Mouse (Mus musculus): ENCODE data around the gene Tomm34. TPM values are rescaled to one million over a fixed set of nuclear protein-coding genes. Genes with fewer than 3 reads are reported as not detected.
"Not testable (repeated sequence)": the region's sequence is repeated elsewhere in the genome, so short reads cannot be mapped to it uniquely, and the experiment has no call there.

The Tomm34 gene
- polyA plus RNA-seq, 1 experiment: 39.4 TPM

DNA sequence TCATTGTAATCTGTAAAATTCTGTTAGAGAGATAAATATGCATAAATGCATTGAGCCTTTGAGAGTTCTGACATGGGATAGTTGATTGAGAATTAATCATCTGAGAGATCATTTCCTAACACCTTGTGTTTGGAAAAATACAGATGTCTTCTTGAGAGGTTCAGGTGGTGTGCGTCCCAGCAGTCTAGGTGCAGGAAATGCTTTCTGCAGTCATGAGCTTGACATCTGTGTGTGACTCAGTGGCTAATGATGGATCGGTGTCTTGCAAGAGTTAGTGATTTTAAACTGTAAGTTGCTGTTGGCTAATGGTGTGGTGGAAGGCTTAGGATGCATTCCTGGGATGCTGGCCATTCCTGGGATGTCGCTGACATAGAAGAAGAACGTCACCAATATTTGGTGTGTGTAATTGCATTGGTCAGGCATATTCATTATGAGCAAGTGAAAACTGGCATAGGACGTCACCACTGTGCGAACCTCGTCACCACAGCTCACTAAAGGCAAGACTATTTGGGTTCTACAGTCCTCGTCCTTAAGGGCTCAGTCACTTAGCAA is 6.0 kb upstream of the Tomm34 start:
- Histone ChIP-seq H3K4me3 (ENCODE audit: low read depth, low read length) (no peak overlapping the region), H3K27ac (ENCODE audit: insufficient read depth, low read depth, low read length) (no peak overlapping the region), H3K27me3 (ENCODE audit: control insufficient read depth, insufficient read depth, low read length) (no peaks in the 10 kb centered on the region), H3K36me3 (ENCODE audit: control insufficient read depth, insufficient read depth, low read length) (peaks cover 18% of the 10 kb centered on the region), H3K4me1 (ENCODE audit: control insufficient read depth, insufficient read depth, insufficient read length, low read length) (peaks cover 5% of the 10 kb centered on the region; the same call in 1 of the 2 replicates)
- 86% methylated on average over 8 of the region's 8 CpGs for WGBS
- TF ChIP-seq POLR2A (IDR thresholded peaks at IDR 0.05; ENCODE audit: low read depth, low read length): no peak
- no peak for TF ChIP-seq CTCF (IDR thresholded peaks at IDR 0.05; ENCODE audit: extremely low read depth, insufficient read length, insufficient replicate concordance, low read depth, low read length)

DNA sequence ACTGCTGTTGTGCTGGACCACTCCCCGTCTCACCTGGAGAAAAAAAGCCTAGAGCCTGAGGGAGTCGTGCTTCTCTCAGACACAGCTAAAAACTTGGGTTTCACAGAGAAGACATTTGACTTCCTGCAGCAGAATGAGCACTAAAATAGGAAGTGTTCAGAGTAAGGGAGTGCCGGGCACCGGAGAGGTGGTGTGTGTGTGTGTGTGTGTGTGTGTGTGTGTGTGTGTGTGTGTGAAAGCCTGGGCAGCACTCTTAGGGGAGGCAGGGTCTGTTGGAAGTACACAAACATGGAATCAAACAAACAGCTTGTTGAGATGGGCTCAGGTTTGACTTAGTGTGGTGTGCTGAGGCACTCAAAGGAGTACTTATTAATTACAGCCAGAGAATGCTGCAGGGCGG is 4.1 kb upstream of the Tomm34 start:
- TF ChIP-seq CTCF (IDR thresholded peaks at IDR 0.05; ENCODE audit: extremely low read depth, insufficient read length, insufficient replicate concordance, low read depth, low read length) (no peak), POLR2A (IDR thresholded peaks at IDR 0.05; ENCODE audit: low read depth, low read length) (no peak)
- peak overlapping the region; percentile 51 for H3K4me3 ChIP-seq (ENCODE audit: low read depth, low read length)
- H3K27me3 ChIP-seq (ENCODE audit: control insufficient read depth, insufficient read depth, low read length): no peaks in the 10 kb centered on the region
- WGBS: 6% methylated on average over 5 of the region's 5 CpGs
- H3K4me1 ChIP-seq (ENCODE audit: control insufficient read depth, insufficient read depth, insufficient read length, low read length): peaks cover 5% of the 10 kb centered on the region; the same call in 1 of the 2 replicates
- H3K36me3 ChIP-seq (ENCODE audit: control insufficient read depth, insufficient read depth, low read length): peaks cover 8% of the 10 kb centered on the region
- peak overlapping the region; percentile 60 for H3K27ac ChIP-seq (ENCODE audit: insufficient read depth, low read depth, low read length)

GRCm38 (mm10) chr2:164073918-164074578 is 3.1 kb upstream of the Tomm34 start:
- Histone ChIP-seq H3K4me3 (ENCODE audit: low read depth, low read length) (peak overlapping the region; percentile 97), H3K27ac (ENCODE audit: insufficient read depth, low read depth, low read length) (peak overlapping the region; percentile 81), H3K27me3 (ENCODE audit: control insufficient read depth, insufficient read depth, low read length) (no peaks in the 10 kb centered on the region), H3K4me1 (ENCODE audit: control insufficient read depth, insufficient read depth, insufficient read length, low read length) (peaks cover 7% of the 10 kb centered on the region; the same call in 1 of the 2 replicates), H3K36me3 (ENCODE audit: control insufficient read depth, insufficient read depth, low read length) (no peaks in the 10 kb centered on the region)
- under 1% methylated on average over 48 of the region's 48 CpGs for WGBS
- TF ChIP-seq POLR2A (IDR thresholded peaks at IDR 0.05; ENCODE audit: low read depth, low read length) (peak; percentile 91), CTCF (IDR thresholded peaks at IDR 0.05; ENCODE audit: extremely low read depth, insufficient read length, insufficient replicate concordance, low read depth, low read length) (peak; percentile 83; the same call in 1 of the 2 replicates)

- Histone ChIP-seq H3K36me3 (ENCODE audit: control insufficient read depth, insufficient read depth, low read length) (no peaks in the 10 kb centered on the region), H3K4me3 (ENCODE audit: low read depth, low read length) (no peak overlapping the region), H3K27me3 (ENCODE audit: control insufficient read depth, insufficient read depth, low read length) (no peaks in the 10 kb centered on the region), H3K4me1 (ENCODE audit: control insufficient read depth, insufficient read depth, insufficient read length, low read length) (peaks cover 9% of the 10 kb centered on the region; the same call in 1 of the 2 replicates), H3K27ac (ENCODE audit: insufficient read depth, low read depth, low read length) (no peak overlapping the region)
- TF ChIP-seq POLR2A (IDR thresholded peaks at IDR 0.05; ENCODE audit: low read depth, low read length) (no peak), CTCF (IDR thresholded peaks at IDR 0.05; ENCODE audit: extremely low read depth, insufficient read length, insufficient replicate concordance, low read depth, low read length) (no peak)
- 88% methylated on average over 7 of the region's 7 CpGs for WGBS
Measured at GRCm38 (mm10) chr2:164073120-164073519, 2.2 kb upstream of the Tomm34 start.

- 91% methylated on average over 2 of the region's 2 CpGs for WGBS
- H3K4me1 ChIP-seq (ENCODE audit: control insufficient read depth, insufficient read depth, insufficient read length, low read length): peaks cover 11% of the 10 kb centered on the region; the same call in 1 of the 2 replicates
- no peak overlapping the region for H3K4me3 ChIP-seq (ENCODE audit: low read depth, low read length)
- no peak overlapping the region for H3K27ac ChIP-seq (ENCODE audit: insufficient read depth, low read depth, low read length)
- no peak for TF ChIP-seq CTCF (IDR thresholded peaks at IDR 0.05; ENCODE audit: extremely low read depth, insufficient read length, insufficient replicate concordance, low read depth, low read length)
- TF ChIP-seq POLR2A (IDR thresholded peaks at IDR 0.05; ENCODE audit: low read depth, low read length): no peak
- H3K36me3 ChIP-seq (ENCODE audit: control insufficient read depth, insufficient read depth, low read length): no peaks in the 10 kb centered on the region
- no peaks in the 10 kb centered on the region for H3K27me3 ChIP-seq (ENCODE audit: control insufficient read depth, insufficient read depth, low read length)
Measured at GRCm38 (mm10) chr2:164072109-164072508, 1.1 kb upstream of the Tomm34 start.

- 76% methylated on average over 11 of the region's 11 CpGs for WGBS
- H3K27me3 ChIP-seq (ENCODE audit: control insufficient read depth, insufficient read depth, low read length); H3K36me3 ChIP-seq (ENCODE audit: control insufficient read depth, insufficient read depth, low read length); H3K27ac ChIP-seq (ENCODE audit: insufficient read depth, low read depth, low read length): not testable (repeated sequence)
- Histone ChIP-seq H3K4me1 (ENCODE audit: control insufficient read depth, insufficient read depth, insufficient read length, low read length) (peaks cover 11% of the 10 kb centered on the region; the same call in 1 of the 2 replicates), H3K4me3 (ENCODE audit: low read depth, low read length) (peak overlapping the region; percentile 84)
Measured at GRCm38 (mm10) chr2:164071437-164071820, 460 bp upstream of the Tomm34 start.

DNA sequence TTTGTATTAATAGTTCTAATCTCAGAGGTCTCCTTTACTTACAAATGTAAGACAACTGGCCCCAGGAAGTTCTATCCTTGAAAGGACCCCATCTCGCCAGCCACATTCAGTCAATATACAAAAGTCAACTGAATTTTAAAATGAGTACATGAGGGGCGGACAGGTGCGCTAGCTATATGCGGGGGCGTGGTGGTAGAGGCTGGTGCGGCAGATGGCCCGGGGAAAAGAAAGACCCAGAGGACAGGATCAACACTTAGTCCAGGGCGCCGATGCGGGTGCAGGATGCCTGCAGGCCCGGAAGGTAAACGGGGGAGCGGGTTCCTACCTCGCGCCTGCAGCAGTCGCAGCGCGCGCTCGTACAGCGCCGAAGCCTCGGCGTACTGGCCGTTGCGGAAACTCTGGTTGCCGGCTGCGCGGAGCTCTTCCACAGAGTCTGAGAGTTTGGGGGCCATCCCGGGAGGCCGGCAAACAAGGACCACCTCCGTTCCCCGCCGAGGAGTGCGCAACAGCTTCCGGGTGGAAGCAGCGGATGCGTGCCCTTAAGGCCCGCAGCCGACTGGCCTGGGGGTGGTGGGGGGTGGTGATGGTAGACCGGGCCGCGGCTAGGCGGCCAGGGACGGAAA is 716 bp downstream of the Tomm34 start, which contains the start of gene Stk4:
Stk4 (plus strand) TSS at position 181 of the 623 bp plus-strand sequence.
- Histone ChIP-seq H3K4me3 (ENCODE audit: low read depth, low read length) (peak within 1 kb of the TSS; percentile 84), H3K4me1 (ENCODE audit: control insufficient read depth, insufficient read depth, insufficient read length, low read length) (peaks cover 9% of the 10 kb centered on the region; the same call in 1 of the 2 replicates), H3K27me3 (ENCODE audit: control insufficient read depth, insufficient read depth, low read length) (no peaks in the 10 kb centered on the region), H3K36me3 (ENCODE audit: control insufficient read depth, insufficient read depth, low read length) (peaks cover 10% of the 10 kb centered on the region), H3K27ac (ENCODE audit: insufficient read depth, low read depth, low read length) (peak within 1 kb of the TSS; percentile 48)
- TF ChIP-seq CTCF (IDR thresholded peaks at IDR 0.05; ENCODE audit: extremely low read depth, insufficient read length, insufficient replicate concordance, low read depth, low read length) (no peak), POLR2A (IDR thresholded peaks at IDR 0.05; ENCODE audit: low read depth, low read length) (no peak)
- WGBS: under 1% methylated on average over 45 of the region's 45 CpGs
